Mouse (Mus musculus) myocyte (in vitro differentiated cells): ENCODE measurements around the gene Ncam1.
A peak's percentile ranks its signal among the peaks of the same experiment; 100 is the strongest.

Experiments used
- CEBPB ChIP-seq: IDR thresholded peaks from 2 replicates; pipeline ENCODE4 v1.6.1; 2011; ENCODE audit warnings: mild to moderate bottlenecking, moderate library complexity; ENCODE audit not compliant: poor library complexity, insufficient read depth, severe bottlenecking
- E2F4 ChIP-seq: IDR thresholded peaks from one replicate; pipeline ENCODE4 v1.6.1; 2011; ENCODE audit warnings: mild to moderate bottlenecking, control low read depth, moderate library complexity; ENCODE audit not compliant: insufficient read depth
- MAX ChIP-seq: IDR thresholded peaks from one replicate; pipeline ENCODE4 v1.6.1; 2011; ENCODE audit warnings: low read depth, mild to moderate bottlenecking, control low read depth
- MYOG ChIP-seq, 3 experiments: IDR thresholded peaks; one replicate each; pipeline ENCODE4 v1.6.1; 2011; ENCODE audit warnings: control low read depth in 2 of 3, low read depth in 2 of 3, mild to moderate bottlenecking in 2 of 3; ENCODE audit not compliant: insufficient read length in 2 of 3, control insufficient read depth in 1 of 3, insufficient read depth in 1 of 3
- POLR2A ChIP-seq: IDR thresholded peaks from one replicate; pipeline ENCODE4 v1.6.1; 2011; ENCODE audit warnings: low read depth, mild to moderate bottlenecking, control low read depth, moderate library complexity; ENCODE audit not compliant: insufficient read length
- POLR2AphosphoS2 ChIP-seq: IDR thresholded peaks from one replicate; pipeline ENCODE4 v1.6.1; 2011; ENCODE audit warnings: low read depth, control low read depth; ENCODE audit not compliant: insufficient read length
- REST ChIP-seq: IDR thresholded peaks from one replicate; pipeline ENCODE4 v1.6.1; 2011; ENCODE audit warnings: mild to moderate bottlenecking, control low read depth, moderate library complexity; ENCODE audit not compliant: insufficient read depth, insufficient read length
- TCF12 ChIP-seq: IDR thresholded peaks from one replicate; pipeline ENCODE4 v1.6.1; 2011; ENCODE audit warnings: mild to moderate bottlenecking, control low read depth; ENCODE audit not compliant: poor library complexity, insufficient read depth, severe bottlenecking
- TCF3 ChIP-seq: IDR thresholded peaks from one replicate; pipeline ENCODE4 v1.6.1; 2011; ENCODE audit warnings: low read depth, control low read depth; ENCODE audit not compliant: insufficient read length
- USF1 ChIP-seq: IDR thresholded peaks from one replicate; pipeline ENCODE4 v1.6.1; 2011; ENCODE audit warnings: low read depth, mild to moderate bottlenecking, control low read depth, moderate library complexity

- TF ChIP-seq E2F4 (no peak), CEBPB (no peak), POLR2AphosphoS2 (peak; percentile 27), POLR2A (no peak), REST (no peak), TCF12 (no peak), USF1 (no peak), TCF3 (no peak), MAX (no peak), MYOG (IDR thresholded peaks at IDR 0.05; ENCODE audit: control insufficient read depth in 1 of 3, insufficient read depth in 1 of 3, insufficient read length in 2 of 3, low read depth in 2 of 3) (no peak)
Observed at GRCm38 (mm10) chr9:49760571-49760970, 38.2 kb downstream of the Ncam1 start.
